Mouse (Mus musculus): ENCODE measurements at regions not wholly inside any gene's neighbourhood (a gene's known extent, or its start where the extent isn't known, plus 50 kb on each side); places are given as distances from the start of the nearest gene placed in this dataset.
A peak's percentile ranks its signal among the peaks of the same experiment; 100 is the strongest.

DNA sequence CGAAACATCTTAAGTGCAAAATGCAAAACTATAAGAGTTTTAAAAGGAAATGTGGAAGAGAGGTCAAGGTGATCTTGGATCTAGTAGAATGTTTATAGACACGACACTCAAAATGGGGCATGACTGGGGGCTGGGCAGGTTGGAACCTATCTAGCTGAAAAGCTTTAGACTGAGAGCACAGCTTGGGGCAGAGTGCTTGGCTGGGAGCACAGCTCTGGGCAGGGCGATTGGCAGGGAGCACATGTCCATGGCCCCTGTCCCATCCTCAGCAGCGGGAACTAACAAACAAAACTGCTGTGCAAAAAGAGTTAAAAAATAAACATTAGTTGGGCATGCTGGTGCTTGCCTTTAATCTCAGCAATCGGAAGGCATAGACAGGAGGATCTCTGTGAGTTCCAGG is 279.6 kb downstream of the Ptpru start:
- TF ChIP-seq CTCF (IDR thresholded peaks at IDR 0.05; ENCODE audit: low read depth) = no peak
- no peaks in the 10 kb centered on the region for H3K4me1 ChIP-seq (ENCODE audit: insufficient read depth)
- DNase-seq (no peak), ATAC-seq (no peak)
- H3K27me3 ChIP-seq (ENCODE audit: insufficient read depth, low read length) = no peaks in the 10 kb centered on the region
- H3K9me3 ChIP-seq (ENCODE audit: low read length) = no peaks in the 10 kb centered on the region
- H3K27ac ChIP-seq (ENCODE audit: low read depth, low read length) = no peak overlapping the region
- no peaks in the 10 kb centered on the region for H3K36me3 ChIP-seq (ENCODE audit: insufficient read depth)
- no peak overlapping the region for H3K4me2 ChIP-seq (ENCODE audit: low read depth)
- 76% methylated on average over 5 of the region's 5 CpGs for whole genome bisulfite sequencing
- H3K9ac ChIP-seq = no peak overlapping the region
- H3K4me3 ChIP-seq (ENCODE audit: low read depth, low read length) = no peak overlapping the region

DNA sequence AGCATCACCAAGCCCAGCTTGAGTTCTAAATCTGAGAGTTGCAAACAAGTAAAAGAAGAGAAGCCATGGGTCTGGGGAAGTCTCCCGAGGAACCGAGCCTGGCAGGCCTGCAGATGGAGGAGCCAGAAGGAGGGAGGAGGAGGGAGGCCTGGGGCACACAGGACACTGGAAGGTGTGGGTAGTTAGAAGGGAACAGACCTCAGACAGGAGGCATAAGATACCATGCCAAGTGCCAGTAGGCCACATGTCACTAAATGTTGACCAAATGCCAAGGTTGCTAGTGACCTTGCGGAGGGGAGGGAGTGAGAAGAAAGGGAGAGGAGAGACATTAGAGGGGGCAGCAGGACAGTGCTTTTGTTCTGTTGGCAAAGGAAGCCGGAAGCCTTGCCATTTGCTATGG is 274.2 kb downstream of the Ptpru start:
- no peaks in the 10 kb centered on the region for H3K9me3 ChIP-seq (ENCODE audit: low read length)
- H3K9ac ChIP-seq = no peak overlapping the region
- no peak for DNase-seq
- no peak for ATAC-seq
- no peak for TF ChIP-seq CTCF (IDR thresholded peaks at IDR 0.05; ENCODE audit: low read depth)
- 55% methylated on average over 4 of the region's 4 CpGs for WGBS
- no peaks in the 10 kb centered on the region for H3K27me3 ChIP-seq (ENCODE audit: insufficient read depth, low read length)
- H3K4me2 ChIP-seq (ENCODE audit: low read depth) = no peak overlapping the region
- H3K4me3 ChIP-seq (ENCODE audit: low read depth, low read length) = no peak overlapping the region
- H3K36me3 ChIP-seq (ENCODE audit: insufficient read depth) = no peaks in the 10 kb centered on the region
- H3K4me1 ChIP-seq (ENCODE audit: insufficient read depth) = no peaks in the 10 kb centered on the region
- H3K27ac ChIP-seq (ENCODE audit: low read depth, low read length) = no peak overlapping the region

DNA sequence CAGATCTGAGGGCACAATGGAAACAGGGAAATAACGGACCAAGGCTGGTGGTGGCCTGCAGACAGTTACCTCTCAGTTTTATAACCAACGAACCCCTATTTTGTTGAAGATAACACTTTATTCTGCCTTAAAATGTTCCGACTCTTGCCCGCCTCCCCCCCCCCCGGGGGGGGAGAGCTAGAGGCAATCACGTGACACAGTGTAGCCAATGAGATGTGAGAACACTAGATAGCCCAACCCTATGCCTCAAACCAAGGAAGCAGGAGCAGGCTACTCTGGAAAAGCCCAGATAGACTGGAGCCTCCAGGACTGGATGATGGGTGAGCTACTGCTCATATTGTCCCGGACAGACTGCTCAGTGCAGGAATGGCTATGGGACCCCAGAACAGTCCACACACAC is 272.9 kb downstream of the Ptpru start:
- no peak overlapping the region for H3K4me3 ChIP-seq (ENCODE audit: low read depth, low read length)
- H3K27me3 ChIP-seq (ENCODE audit: insufficient read depth, low read length) = no peaks in the 10 kb centered on the region
- H3K9me3 ChIP-seq (ENCODE audit: low read length) = no peaks in the 10 kb centered on the region
- no peaks in the 10 kb centered on the region for H3K4me1 ChIP-seq (ENCODE audit: insufficient read depth)
- H3K36me3 ChIP-seq (ENCODE audit: insufficient read depth) = no peaks in the 10 kb centered on the region
- no peak overlapping the region for H3K27ac ChIP-seq (ENCODE audit: low read depth, low read length)
- H3K9ac ChIP-seq = no peak overlapping the region
- H3K4me2 ChIP-seq (ENCODE audit: low read depth) = no peak overlapping the region
- DNase-seq (no peak), ATAC-seq (no peak)
- TF ChIP-seq CTCF (IDR thresholded peaks at IDR 0.05; ENCODE audit: low read depth) = no peak
- 82% methylated on average over 7 of the region's 7 CpGs for WGBS

DNA sequence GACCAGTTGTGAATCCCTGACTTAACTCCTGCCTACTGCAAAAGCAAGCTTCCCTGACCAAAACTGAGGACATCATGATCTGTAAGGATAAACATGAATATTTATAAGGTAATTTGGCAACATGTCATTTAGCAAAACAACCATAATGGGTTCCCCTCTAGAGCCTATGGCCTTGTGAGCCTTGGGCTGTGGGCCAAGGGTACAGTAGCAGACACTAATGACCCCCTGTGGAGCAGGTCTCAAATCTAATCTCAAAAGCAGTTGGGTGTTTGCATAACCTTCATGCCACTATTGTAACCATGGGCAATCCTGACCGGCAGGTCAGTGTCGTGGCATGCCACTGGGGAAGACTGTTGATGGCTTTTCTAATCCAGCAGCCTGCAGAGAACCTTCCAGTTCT is 270.8 kb downstream of the Ptpru start:
- Histone ChIP-seq H3K27ac (ENCODE audit: low read depth, low read length) (no peak overlapping the region), H3K9ac (no peak overlapping the region), H3K9me3 (ENCODE audit: low read length) (no peaks in the 10 kb centered on the region), H3K4me2 (ENCODE audit: low read depth) (no peak overlapping the region), H3K4me1 (ENCODE audit: insufficient read depth) (no peaks in the 10 kb centered on the region), H3K27me3 (ENCODE audit: insufficient read depth, low read length) (no peaks in the 10 kb centered on the region), H3K36me3 (ENCODE audit: insufficient read depth) (no peaks in the 10 kb centered on the region), H3K4me3 (ENCODE audit: low read depth, low read length) (no peak overlapping the region)
- TF ChIP-seq CTCF (IDR thresholded peaks at IDR 0.05; ENCODE audit: low read depth) = no peak
- DNase-seq = no peak
- WGBS = 32% methylated on average over 2 of the region's 2 CpGs
- ATAC-seq = no peak

DNA sequence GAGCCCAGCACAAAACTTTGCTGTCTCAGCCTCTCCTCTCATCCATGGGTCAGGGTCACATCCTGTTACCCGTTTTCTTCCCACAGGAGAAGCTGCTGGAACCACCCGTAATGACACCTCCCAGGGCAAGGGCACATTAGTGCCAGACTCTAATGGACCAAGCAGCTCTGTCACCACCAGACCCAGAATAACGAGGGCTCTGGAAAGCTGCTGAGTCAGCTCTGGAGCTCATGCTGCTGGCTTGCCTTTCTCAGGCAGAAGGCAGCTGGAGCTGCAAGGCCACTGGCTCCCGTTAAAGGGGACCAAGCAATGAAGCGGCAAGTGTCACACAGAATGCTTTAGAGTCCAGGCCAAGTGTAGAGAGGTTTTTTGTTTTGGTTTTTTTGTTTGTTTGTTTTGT is 268.9 kb downstream of the Ptpru start:
- H3K4me1 ChIP-seq (ENCODE audit: insufficient read depth) = no peaks in the 10 kb centered on the region
- WGBS = 46% methylated on average over 5 of the region's 5 CpGs
- H3K4me3 ChIP-seq (ENCODE audit: low read depth, low read length) = no peak overlapping the region
- ATAC-seq (no peak), DNase-seq (no peak)
- no peak overlapping the region for H3K27ac ChIP-seq (ENCODE audit: low read depth, low read length)
- H3K27me3 ChIP-seq (ENCODE audit: insufficient read depth, low read length) = no peaks in the 10 kb centered on the region
- H3K9me3 ChIP-seq (ENCODE audit: low read length) = no peaks in the 10 kb centered on the region
- no peak overlapping the region for H3K9ac ChIP-seq
- no peaks in the 10 kb centered on the region for H3K36me3 ChIP-seq (ENCODE audit: insufficient read depth)
- no peak overlapping the region for H3K4me2 ChIP-seq (ENCODE audit: low read depth)
- TF ChIP-seq CTCF (IDR thresholded peaks at IDR 0.05; ENCODE audit: low read depth) = no peak

DNA sequence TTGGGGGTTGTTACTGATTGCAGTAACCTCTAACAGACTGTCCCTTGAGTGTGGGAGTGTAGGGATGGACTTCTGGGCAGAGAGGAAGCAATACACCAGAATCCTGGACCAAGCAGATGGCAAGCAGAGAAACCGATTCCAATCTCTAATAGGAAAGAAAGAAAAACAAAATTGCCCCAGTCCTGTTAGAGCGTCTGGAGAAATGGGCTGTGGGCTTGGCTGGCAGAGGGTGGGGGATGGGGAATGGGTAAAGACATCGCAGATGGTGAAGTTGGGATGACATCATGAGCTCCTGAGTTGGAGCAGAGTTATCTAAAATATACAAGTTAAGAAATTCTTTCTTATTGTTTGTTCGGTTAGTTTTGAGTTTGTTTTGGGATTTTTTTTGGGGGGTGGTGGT is 260.5 kb downstream of the Ptpru start:
- DNase-seq (peak; percentile 49), ATAC-seq (peak; percentile 47; the same call in 1 of the 2 replicates)
- WGBS = 63% methylated on average over 4 of the region's 4 CpGs

GRCm38 (mm10) chr4:131585946-131586345 is 252.1 kb downstream of the Ptpru start:
- no peak overlapping the region for H3K4me3 ChIP-seq (ENCODE audit: low read depth, low read length)
- no peaks in the 10 kb centered on the region for H3K36me3 ChIP-seq (ENCODE audit: insufficient read depth)
- H3K9ac ChIP-seq = no peak overlapping the region
- no peaks in the 10 kb centered on the region for H3K9me3 ChIP-seq (ENCODE audit: low read length)
- H3K27me3 ChIP-seq (ENCODE audit: insufficient read depth, low read length) = no peaks in the 10 kb centered on the region
- no peak for ATAC-seq
- no peak for TF ChIP-seq CTCF (IDR thresholded peaks at IDR 0.05; ENCODE audit: low read depth)
- DNase-seq = no peak
- H3K27ac ChIP-seq (ENCODE audit: low read depth, low read length) = no peak overlapping the region
- H3K4me2 ChIP-seq (ENCODE audit: low read depth) = no peak overlapping the region
- H3K4me1 ChIP-seq (ENCODE audit: insufficient read depth) = no peaks in the 10 kb centered on the region
- 72% methylated on average over 3 of the region's 3 CpGs for WGBS

More for the DNA sequence above, 260.5 kb downstream of the Ptpru start:
- H3K36me3 ChIP-seq (ENCODE audit: insufficient read depth) = no peaks in the 10 kb centered on the region
- H3K4me1 ChIP-seq (ENCODE audit: insufficient read depth) = no peaks in the 10 kb centered on the region
- H3K4me3 ChIP-seq (ENCODE audit: low read depth, low read length) = no peak overlapping the region
- H3K27me3 ChIP-seq (ENCODE audit: insufficient read depth, low read length) = no peaks in the 10 kb centered on the region
- TF ChIP-seq CTCF (IDR thresholded peaks at IDR 0.05; ENCODE audit: low read depth) = no peak
- H3K9ac ChIP-seq = no peak overlapping the region
- no peaks in the 10 kb centered on the region for H3K9me3 ChIP-seq (ENCODE audit: low read length)
- no peak overlapping the region; the same call in 1 of the 2 replicates for H3K27ac ChIP-seq (ENCODE audit: low read depth, low read length)
- H3K4me2 ChIP-seq (ENCODE audit: low read depth) = no peak overlapping the region

DNA sequence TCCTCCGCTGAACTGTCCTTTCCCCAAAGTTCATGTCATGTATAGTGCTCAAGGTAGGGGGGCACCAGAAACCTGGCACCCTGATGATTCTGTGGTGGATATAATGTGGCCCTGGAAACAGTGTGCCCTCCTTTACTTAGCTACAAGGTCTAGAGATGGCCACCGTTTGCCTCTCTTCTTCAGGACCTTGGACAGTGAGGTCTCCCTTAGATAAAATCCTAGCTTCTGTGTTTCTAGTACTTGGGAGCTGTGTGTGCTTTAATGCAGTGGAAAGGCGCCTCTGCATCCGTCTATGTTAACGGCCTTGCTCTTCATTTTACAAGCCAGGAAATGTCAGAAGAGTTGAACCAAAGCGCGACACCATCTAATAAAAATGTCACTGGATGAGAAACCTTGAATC is 250.6 kb downstream of the Ptpru start:
- TF ChIP-seq CTCF (IDR thresholded peaks at IDR 0.05; ENCODE audit: low read depth) = no peak
- Histone ChIP-seq H3K4me1 (ENCODE audit: insufficient read depth) (no peaks in the 10 kb centered on the region), H3K4me2 (ENCODE audit: low read depth) (no peak overlapping the region), H3K27ac (ENCODE audit: low read depth, low read length) (no peak overlapping the region), H3K27me3 (ENCODE audit: insufficient read depth, low read length) (no peaks in the 10 kb centered on the region), H3K4me3 (ENCODE audit: low read depth, low read length) (no peak overlapping the region), H3K36me3 (ENCODE audit: insufficient read depth) (no peaks in the 10 kb centered on the region), H3K9ac (no peak overlapping the region), H3K9me3 (ENCODE audit: low read length) (no peaks in the 10 kb centered on the region)
- no peak for ATAC-seq
- 69% methylated on average over 7 of the region's 7 CpGs for WGBS
- DNase-seq = no peak

Measured in forebrain, postnatal 0 days (tissue).